Mouse (Mus musculus): ENCODE data around the gene Olfr550.

The Olfr550 gene

DNA sequence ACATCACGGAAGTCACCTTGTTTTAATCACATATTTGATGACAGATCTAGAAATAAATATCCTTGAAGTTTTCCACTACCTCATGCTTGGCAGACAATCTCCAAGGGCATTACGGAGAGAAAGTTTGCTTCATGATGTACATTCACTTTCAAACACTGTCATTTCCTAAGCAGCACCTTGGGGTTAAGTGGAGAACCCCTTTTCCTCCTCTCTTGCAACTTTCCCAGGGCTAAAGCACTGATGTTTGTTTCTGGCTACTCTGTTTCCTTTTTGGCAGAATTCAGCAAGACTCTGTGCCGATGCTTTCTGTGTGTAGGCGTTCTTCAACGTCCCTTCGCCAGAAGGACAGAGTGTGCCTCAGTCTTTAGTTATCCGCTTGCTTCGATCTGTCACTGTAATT lies at the start of gene Olfr550:
Gene Olfr550 (plus strand): TSS at position 301 of the 400 bp plus-strand sequence.
- no peak for DNase-seq

DNA sequence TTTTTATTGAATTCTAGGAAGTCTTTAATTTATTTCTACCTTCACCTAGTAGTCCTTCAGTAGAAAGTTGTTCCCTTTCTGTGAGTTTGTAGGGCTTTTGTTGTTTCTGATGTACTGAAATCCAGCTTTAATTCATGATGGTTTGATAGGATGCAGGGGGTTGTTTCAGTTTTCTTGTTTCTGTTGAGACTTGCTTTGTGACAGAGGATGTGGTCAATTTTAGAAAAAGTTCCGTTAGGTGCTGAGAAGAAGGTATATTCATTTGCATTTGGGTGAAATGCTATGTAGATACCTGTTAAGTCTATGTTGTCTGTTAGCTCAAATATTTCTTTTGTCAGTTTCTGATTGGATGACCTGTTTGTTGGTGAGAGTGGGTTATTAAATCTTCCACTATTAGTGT lies 42.2 kb upstream of the Olfr550 start:
- no peak for DNase-seq

DNA sequence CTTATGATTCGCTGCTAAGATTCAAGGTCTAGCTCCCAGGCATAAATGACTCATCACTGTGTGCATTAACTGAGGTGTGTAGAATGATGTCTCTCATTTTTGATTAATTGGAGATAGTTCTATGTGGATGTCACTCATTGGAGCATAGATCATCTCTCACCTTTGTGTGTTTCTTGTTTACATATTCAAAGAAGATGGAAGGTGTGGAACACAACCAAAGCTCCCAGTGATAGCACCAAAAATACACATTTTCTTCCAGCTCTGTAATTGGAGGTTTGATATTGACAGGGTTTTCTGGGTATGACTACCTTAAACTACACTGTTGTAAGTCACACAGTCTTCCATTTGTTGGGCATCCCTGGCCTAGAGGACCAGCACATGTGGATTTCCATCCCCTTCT lies 36.8 kb upstream of the Olfr550 start, which contains the start of gene Olfr547:
Gene Olfr547 (plus strand): TSS at position 301 of the 400 bp plus-strand sequence.
- no peak for DNase-seq

DNA sequence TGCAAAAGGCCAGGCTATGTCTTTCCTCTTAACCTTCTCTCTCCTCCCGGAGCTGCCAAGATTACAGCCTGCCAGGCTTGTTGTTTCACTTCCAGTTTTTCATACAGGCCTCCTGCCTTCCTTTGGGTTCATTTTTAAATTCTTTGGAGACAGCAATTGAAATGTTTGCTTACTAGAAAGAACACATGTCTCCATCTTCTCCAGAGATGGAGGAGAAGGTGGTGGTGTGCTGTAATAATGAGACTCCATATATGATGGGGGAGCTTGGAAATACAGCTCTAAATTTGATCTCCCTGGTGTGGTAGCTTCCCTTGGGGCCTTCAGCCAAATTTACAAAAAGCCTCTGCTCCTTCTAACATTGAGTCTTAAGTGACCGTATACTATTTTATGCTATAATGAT lies 30.6 kb upstream of the Olfr550 start, which contains the start of gene Olfr548-ps1:
Gene Olfr548-ps1 (plus strand): TSS at position 301 of the 400 bp plus-strand sequence.
- DNase-seq: no peak

DNA sequence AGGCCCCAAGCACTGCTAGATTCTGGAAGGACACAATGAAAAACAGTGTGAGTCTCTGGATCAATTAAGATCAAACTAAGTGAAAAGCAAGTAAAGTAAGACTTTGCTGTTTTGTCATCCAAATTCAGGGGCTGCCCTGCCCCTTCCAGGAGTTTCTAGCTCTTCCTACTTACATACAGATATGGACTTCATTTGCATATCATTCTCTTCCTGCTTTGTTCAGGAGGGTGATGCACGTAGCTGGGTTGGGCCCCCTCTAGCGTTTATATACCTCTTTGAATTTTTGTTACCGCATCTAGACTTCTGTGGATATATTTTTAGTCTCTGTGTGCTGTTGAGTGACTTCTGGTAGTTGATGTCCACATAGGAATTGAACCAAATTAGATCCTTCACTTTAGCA lies 30.0 kb upstream of the Olfr550 start:
- DNase-seq: no peak

DNA sequence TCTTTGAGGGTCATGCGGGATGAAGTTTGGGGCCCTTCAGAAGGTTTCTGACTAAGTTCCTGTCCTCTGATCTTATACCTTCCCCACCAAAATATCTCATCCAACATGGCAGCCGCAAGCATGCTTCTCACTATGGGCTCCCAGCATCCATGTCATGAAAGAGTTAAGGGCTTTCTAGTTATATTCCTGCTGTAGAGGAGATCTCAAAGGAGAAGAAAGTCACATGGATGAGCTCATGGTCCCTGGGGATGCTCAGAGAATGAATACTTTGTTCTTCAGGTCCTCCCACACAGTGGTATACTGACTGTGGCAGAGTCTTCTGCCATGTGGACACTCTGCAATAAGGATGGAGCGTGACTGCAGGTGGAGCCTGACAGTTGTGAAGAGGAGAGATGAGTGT lies 21.7 kb upstream of the Olfr550 start, which contains the start of gene Olfr549:
Gene Olfr549 (plus strand): TSS at position 301 of the 400 bp plus-strand sequence.
- no peak for DNase-seq

DNA sequence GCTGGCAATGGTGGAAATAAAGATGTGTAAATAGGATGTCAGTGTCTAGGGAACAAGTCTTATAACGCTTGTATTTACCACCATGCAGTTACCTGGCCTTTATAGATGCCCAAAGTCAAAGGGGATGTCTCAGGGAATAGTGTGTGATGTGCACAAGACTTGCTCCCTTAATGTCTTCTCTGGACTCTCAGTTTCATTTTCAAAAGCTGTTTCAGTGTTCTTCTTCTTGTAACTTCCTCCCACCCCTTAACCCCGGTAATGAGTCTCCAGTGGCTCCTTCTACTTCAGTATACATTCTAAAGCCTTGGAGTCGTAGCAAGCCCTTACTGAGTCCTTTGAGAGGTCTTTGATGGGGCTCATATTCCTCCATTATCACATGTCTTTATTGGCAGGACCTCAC lies 18.0 kb upstream of the Olfr550 start:
- no peak for DNase-seq

DNA sequence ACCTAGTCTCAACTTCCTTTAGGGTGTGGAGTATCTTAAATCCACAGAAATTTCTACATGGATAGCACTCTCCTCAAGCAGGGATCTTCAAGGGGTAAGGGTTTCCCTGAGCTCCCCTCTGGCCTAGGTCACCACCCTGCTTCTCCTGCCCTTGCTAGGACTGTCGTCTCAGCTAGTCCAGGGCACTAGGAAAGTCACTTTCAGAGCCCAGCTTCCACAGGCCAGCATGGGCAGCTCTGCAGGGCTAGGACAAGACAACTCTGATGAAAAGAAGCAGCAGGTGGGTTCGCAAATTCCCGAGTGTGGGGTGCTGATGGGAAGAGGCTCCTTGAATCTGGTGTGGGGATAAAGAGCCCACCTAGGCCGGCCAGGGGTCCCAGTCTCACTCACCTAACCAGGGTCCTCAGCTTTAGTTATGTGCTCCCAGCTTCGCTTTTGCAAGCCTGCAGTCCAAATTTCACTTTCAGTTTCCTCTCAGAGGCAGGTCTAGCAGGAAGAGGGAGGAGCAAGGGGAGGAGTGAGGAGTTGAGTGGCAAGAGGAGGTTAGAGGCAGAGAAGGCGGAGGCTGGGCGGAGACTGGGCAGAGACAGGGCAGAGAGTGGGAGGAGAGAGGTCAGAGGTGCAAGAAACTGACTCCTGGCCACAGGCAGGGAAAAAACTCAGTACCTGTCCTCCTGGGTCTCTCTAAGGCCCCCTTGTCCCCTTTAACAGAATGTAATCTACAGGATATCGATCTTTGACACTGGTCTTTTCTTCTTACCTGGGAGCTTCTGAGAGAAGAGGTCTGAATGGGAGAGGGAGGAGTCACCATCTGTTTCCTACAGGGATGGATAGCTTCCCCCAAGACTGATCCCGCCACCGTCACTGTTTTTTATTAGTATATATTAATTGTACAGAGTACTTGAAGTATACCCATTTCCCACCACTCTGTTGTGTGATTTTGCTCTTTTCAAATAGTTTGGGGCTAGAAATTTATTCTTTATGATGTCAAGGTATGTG lies 5.9 kb upstream of the Olfr550 start, which contains the start of gene Trim21:
Gene Trim21 (minus strand): TSS at position 488 of the 999 bp plus-strand sequence.
- peak; percentile 61 for DNase-seq

DNA sequence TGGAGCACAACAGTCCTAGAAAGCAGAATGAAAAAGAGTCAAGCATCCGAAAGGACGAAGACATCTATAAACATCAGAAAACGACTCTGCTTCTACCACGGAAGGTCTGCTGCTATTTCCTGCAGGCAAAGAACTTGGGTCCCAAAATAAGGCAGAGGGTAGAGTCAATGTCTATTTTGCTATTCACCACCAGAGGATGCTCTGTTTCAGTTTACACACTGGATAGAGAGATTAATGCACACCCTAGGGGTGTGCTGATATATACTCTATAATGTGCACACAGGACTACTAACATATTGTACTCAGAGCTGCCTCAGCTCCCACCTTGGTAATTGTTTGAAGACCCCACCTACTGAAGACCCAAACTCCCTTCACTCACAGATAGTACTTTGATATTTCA lies 5.0 kb upstream of the Olfr550 start:
- no peak for DNase-seq

DNA sequence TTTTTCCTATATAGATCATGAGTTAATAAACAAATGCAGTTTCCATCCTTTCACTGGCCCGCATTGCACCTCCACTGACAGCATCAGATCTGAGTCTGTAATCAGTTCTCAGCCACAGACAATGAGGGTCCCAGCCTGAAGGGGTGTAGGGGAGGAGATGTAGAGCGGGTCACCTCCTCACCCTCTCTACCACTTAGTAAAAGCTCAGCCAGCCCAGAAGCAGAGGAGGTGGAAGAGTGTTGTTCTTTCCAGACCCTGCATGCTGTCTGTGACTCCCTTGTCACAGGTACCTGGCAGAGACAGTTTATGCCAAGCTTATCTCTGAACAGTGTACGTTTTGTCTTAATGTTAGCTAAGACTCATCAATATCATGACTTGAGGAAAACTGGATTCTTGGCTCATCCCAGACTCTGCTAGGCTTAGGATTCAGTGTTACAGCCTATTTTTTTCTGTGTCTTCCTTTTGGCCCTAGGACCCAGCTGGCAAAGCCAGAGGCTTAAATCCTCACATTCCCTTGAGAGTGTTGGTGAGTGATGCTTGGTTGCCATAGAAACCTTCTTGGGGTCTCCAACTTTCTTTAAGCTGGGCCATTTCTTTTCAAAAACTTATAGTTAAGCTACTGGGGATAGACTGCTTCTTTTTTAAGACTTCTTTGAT lies 2.1 kb downstream of the Olfr550 start:
- no peak for DNase-seq

DNA sequence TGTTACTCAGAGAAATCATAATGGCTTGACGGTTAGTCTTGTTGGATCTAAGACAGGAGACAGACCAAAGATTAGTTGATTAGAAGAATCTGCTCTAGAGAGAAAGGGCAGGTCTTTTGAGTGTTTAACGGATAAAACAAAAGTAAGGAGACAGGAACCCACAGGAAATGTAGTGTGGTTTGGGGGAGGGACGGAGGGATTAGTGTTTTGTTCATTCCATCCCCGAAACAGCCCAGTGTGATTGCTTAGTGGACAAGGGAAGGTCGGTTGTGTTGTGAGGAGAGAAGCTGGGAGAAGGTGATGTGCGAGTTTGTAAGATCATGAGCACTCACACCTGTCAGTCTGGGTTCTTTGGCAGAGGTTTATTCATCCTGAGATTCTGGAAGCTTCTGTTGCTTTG lies 4.8 kb downstream of the Olfr550 start:
- no peak for DNase-seq

DNA sequence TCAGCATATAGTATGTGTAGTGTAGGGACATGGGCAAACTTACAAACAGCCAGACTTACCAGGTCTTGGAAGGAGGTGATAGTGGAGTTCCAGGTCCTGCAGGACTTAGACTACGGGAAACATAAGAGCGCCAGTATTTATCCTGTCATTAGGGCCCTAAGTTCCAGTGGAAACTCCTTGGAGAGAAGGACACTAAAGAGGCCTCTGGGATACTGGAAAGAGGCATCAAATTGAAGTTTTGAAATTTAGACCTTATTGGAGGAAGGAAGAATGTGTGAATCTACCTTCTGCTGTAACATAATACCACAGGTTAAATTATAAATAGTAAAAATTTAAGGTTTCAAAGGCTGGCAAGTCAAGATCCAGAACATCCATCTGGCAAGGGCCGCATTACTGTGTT lies 20.5 kb downstream of the Olfr550 start, which contains the start of gene Olfr551:
Gene Olfr551 (minus strand): TSS at position 101 of the 400 bp plus-strand sequence.
- DNase-seq: no peak

DNA sequence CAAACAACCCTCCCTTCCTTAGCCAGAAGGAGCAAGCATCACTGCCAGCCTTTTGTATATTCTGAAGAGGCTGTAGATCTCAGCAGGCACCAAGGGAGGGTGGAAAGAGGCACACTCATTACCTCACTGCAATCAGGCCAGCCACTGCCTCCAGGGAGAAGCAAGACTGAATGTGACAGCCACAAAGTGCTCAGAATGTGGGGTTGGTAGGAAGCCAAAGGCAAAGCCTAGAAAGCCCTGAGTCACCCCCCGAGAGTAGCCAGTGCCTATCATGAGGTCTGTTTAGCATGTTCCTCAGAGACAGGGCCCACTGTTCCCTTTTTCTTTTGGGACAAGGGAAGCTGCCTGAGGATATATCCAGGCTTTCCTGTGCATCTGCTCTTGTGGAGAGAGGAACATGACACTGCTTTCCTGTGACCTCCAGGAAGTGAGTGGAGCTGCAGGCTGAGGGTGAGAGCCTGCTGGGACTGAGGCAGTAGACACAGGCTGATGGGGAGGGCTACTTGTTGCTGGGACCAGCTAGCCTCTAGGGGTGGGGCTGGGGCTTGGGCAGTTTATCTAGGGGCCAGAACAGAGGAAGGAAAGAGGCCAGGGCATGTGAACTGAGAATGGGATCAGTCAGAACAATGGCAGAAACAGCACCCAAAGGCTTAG lies 26.3 kb downstream of the Olfr550 start, which contains the start of gene Olfr552:
Gene Olfr552 (plus strand): TSS at position 393 of the 654 bp plus-strand sequence.
- DNase-seq: no peak

DNA sequence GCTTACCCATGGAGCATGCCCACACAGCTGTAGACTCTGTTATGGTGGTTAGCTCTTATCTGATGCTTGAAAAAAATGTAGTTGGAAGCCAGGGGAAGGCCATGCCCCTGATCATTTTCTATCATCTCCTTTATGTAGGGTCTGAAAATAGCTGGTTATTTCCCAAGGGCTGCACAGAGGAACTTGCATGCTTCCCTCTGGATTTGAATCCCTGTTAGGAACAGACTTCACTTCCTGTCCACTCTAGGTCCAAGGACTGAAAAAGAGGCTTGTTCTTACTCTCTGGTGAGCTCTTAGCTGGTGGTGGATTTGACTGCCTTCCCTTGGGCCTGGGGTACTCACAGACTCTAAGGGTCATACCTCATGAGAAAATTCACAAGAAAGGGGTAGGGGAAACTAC lies 46.9 kb downstream of the Olfr550 start, which contains the start of gene Olfr553:
Gene Olfr553 (minus strand): TSS at position 101 of the 400 bp plus-strand sequence.
- no peak for DNase-seq

DNA sequence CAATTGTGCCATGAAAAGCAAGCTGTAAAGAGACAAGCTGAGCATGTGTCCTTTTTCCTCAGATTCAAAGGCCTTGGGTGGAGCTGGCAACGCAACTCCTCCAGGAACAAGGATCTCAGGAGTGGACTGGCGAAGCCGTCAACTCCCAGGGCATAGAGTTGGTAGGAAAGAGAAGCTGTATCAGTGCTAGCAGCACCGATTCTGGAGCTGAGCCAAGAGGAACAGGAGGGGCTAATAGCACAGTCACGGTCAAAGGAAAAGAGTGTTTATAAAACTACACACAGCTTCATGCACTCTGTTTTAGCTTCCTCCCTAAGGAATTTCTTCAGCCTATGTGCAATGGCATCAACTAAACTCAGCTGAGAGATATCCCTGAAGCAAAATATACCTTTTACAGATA lies 48.4 kb downstream of the Olfr550 start:
- no peak for DNase-seq

DNA sequence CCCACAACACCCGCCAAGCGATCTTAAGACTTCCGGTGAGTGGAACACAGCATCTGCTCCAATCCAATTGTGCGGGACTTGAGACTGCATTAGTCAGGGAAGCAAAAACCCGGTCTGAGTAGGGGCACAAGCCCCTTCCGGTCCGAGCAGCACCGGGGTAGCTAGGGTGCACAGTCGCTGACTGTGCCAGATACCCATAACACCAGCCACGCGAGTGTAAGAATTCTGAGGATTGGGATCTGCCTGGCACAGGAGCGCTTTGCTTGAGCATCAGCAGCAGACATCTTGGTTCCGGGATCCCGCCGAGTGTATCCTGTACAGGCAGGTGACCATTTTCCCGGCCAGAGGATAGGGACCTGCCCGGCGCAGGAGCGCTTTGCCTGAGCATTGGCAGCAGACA lies 49.1 kb downstream of the Olfr550 start:
- peak; percentile 29 for DNase-seq
